Mouse (Mus musculus) forebrain, embryonic 11.5 days (tissue): Measurements from ENCODE around the gene Apol7a. TPM values are rescaled to one million over a fixed set of nuclear protein-coding genes. Genes with fewer than 3 reads are reported as not detected.

ENCODE experiments used
- polyA plus RNA-seq: library from polyadenylated mRNA; unstranded; fragments of >200 nt; fragmentation: Nextera tagmentation; extraction: Ambion mirVana; gene quantifications from 2 replicates; pipeline ENCODE4 v1.2.1, GENCODE M21; 2014

Apol7a gene
- polyA plus RNA-seq, 1 experiment from 2014 or later = not detected

Other genes starting within 250 kb of the Apol7a start
- gene Rbfox2, start 92.1 kb downstream of the Apol7a start, polyA plus RNA-seq = 68.2 and 77.6 TPM in 2 replicates
- gene Apol9a, start 12.0 kb upstream of the Apol7a start, polyA plus RNA-seq = not detected in 2 replicates
- gene Apol7b, start 48.4 kb upstream of the Apol7a start, polyA plus RNA-seq = not detected in 2 replicates
- not detected in 2 replicates for gene Apol10a, start 77.9 kb upstream of the Apol7a start, polyA plus RNA-seq
- gene Apol11a, start 109.2 kb upstream of the Apol7a start, polyA plus RNA-seq = not detected in 2 replicates
- gene Apol7c, start 134.2 kb upstream of the Apol7a start, polyA plus RNA-seq = not detected in 2 replicates
- gene 1700025B11Rik, start 162.8 kb upstream of the Apol7a start, polyA plus RNA-seq = not detected in 2 replicates
- gene Apol10b, start 197.0 kb upstream of the Apol7a start, polyA plus RNA-seq = not detected in 2 replicates
- gene Gm36245, start 200.1 kb upstream of the Apol7a start, polyA plus RNA-seq = not detected in 2 replicates
- not detected in 2 replicates for gene Apol11b, start 244.2 kb upstream of the Apol7a start, polyA plus RNA-seq